Comparison of ENCODE assay signal across 29 mouse cellular contexts in genomic region chr17:28948661-28949060, GRCm38 (mm10). TPM values are rescaled to one million over a fixed set of nuclear protein-coding genes. Genes with fewer than 3 reads are reported as not detected.
DNase-seq lines count a peak whose midpoint lies in the region.
"Had no signal": no experiment of that assay in that cellular context is flagged by ENCODE, and none has a peak within 500 bp of the region (broad histone marks: within the 10 kb centered on the region; RNA-seq: fewer than 3 reads in every experiment).

No protein-coding gene starts in this region.

- peak; percentile 58 for DNase-seq in adrenal gland, postnatal 10 days
- DNase-seq in adrenal gland, postnatal 4 days (ENCODE audit: low spot score in 2 of 2): no peak
- peak; percentile 25 for DNase-seq in kidney, postnatal 14 days
- no peak for DNase-seq in kidney, adult 9 months
- DNase-seq in Muller cell, postnatal 12 days (ENCODE audit: inconsistent ontology term): peak; percentile 12
- DNase-seq in brain, adult 2 months (ENCODE audit: low read depth, low spot score): peak; percentile 44
- DNase-seq in urinary bladder, adult 2 months (ENCODE audit: low spot score): no peak
- no peak for DNase-seq in heart, postnatal 36 days
- DNase-seq: cerebellum, adult 11 months; heart, postnatal 14 days; kidney, adult 8-10 months; lung, postnatal 14 days; spleen, adult 18-20 months; thymus, postnatal 36 days had no signal

- intact Hi-C loops in heart, postnatal 36 days (cut with DNase I): no loop called here

RNA-seq across cellular contexts. Expression of gene Kctd20, which starts 3.1 kb away (rescaled TPM):
- 10 to 100 TPM; 76.1 to 76.7 TPM for total RNA-seq in adrenal gland, postnatal 10 days (2021)
- 10 to 100 TPM; 79.8 to 86.5 TPM for total RNA-seq in adrenal gland, postnatal 4 days (2021)
- 37.8 and 41.6 TPM in 2 replicates for polyA plus RNA-seq in urinary bladder, adult 2 months (2012; rRNA removed)
- 10 to 100 TPM; 53.3 to 55.5 TPM for total RNA-seq in heart, postnatal 36 days (2021)

RNA-seq across cellular contexts. Expression of gene Pxt1, which starts 5.0 kb away (rescaled TPM):
- total RNA-seq in adrenal gland, postnatal 10 days (2021): under 1 TPM; 0.90 to 0.91 TPM
- total RNA-seq in adrenal gland, postnatal 4 days (2021): under 1 TPM; 0.59 to 0.67 TPM
- not detected in 2 replicates for polyA plus RNA-seq in urinary bladder, adult 2 months (2012; rRNA removed)
- total RNA-seq in heart, postnatal 36 days (2021): under 1 TPM in 1 of 2 experiments, not detected in 1; 0.39 TPM
- total RNA-seq: CH12.LX; granulocyte monocyte progenitor cell, adult 5-6 weeks; left cerebral cortex, adult 18-20 months; left cerebral cortex, postnatal 36 days; MEL had no signal
- polyA plus RNA-seq: brain, embryonic 14.5 days; embryonic facial prominence, embryonic 11.5 days; forebrain, embryonic 15.5 days; heart, embryonic 12.5 days; hindbrain, embryonic 13.5 days; inflammation-experienced regulatory T-cells, adult 6 months; limb, embryonic 15.5 days; myocyte; neural tube, embryonic 14.5 days had no signal

RNA-seq across cellular contexts. Expression of gene 4930539E08Rik, which starts 33.5 kb away (rescaled TPM):
- total RNA-seq in adrenal gland, postnatal 10 days (2021): under 1 TPM; 0.09 to 0.12 TPM
- total RNA-seq in adrenal gland, postnatal 4 days (2021): under 1 TPM; 0.11 TPM
- polyA plus RNA-seq in urinary bladder, adult 2 months (2012; rRNA removed): 0.14 and 0.29 TPM in 2 replicates
- not detected for total RNA-seq in heart, postnatal 36 days (2021)
- polyA plus RNA-seq: erythroblast, embryonic 14.5 days; myocyte had no signal

RNA-seq across cellular contexts. Expression of gene Stk38, which starts 59.1 kb away (rescaled TPM):
- total RNA-seq in adrenal gland, postnatal 10 days (2021): 10 to 100 TPM; 55.0 to 76.8 TPM
- total RNA-seq in adrenal gland, postnatal 4 days (2021): 10 to 100 TPM; 90.2 to 94.9 TPM
- 81.3 and 97.5 TPM in 2 replicates for polyA plus RNA-seq in urinary bladder, adult 2 months (2012; rRNA removed)
- 10 to 100 TPM; 30.2 to 36.2 TPM for total RNA-seq in heart, postnatal 36 days (2021)

Comparison
In these comparisons a context has a peak if more than half of its experiments do, and no peak if none do; other contexts are left out.
1. DNase-seq: peak in adrenal gland, postnatal 10 days (single experiment), kidney, postnatal 14 days (single experiment), Muller cell, postnatal 12 days (single experiment) and brain, adult 2 months (single experiment); none in adrenal gland, postnatal 4 days (0 of 2), kidney, adult 9 months (single experiment), urinary bladder, adult 2 months (single experiment) and heart, postnatal 36 days (0 of 2).